8 mouse cellular contexts compared by ENCODE assay signal in the genomic region with DNA sequence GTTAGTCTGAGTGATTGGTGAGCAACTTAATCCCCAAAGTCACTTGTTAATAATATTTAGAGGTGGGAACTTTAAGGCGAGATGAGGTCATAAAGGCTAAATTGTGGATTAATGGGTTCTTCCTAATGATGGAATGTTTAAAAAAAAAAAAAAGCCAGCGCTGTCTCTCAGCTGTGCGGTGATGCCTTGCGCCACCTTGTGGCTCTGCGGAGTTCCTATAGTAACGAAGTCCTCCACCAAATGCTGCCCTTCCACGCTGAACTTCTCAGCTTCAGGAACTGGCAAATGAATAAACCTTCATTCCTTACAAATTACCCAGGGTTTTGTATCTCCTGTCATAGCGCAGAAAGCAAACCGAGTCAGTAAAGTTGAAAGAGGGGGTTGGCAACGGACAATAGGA. TPM values are rescaled to one million over a fixed set of nuclear protein-coding genes. Genes with fewer than 3 reads are reported as not detected.
A peak's percentile ranks its signal among the peaks of the same experiment; 100 is the strongest.
DNase-seq lines count a peak whose midpoint lies in the region; ATAC-seq and TF ChIP-seq lines count a peak whose summit lies in the region.

No protein-coding gene starts in this region.

- no peaks in the 10 kb centered on the region for H3K27me3 ChIP-seq in forebrain, embryonic 13.5 days
- no peaks in the 10 kb centered on the region for H3K27me3 ChIP-seq in forebrain, embryonic 10.5 days (ENCODE audit: poor library complexity, severe bottlenecking)
- no peaks in the 10 kb centered on the region for H3K27me3 ChIP-seq in forebrain, postnatal 0 days (ENCODE audit: insufficient read depth, low read length)
- no peaks in the 10 kb centered on the region for H3K27me3 ChIP-seq in midbrain, embryonic 13.5 days

- H3K27ac ChIP-seq in forebrain, embryonic 13.5 days = no peak overlapping the region
- H3K27ac ChIP-seq in forebrain, embryonic 10.5 days = no peak overlapping the region
- no peak overlapping the region for H3K27ac ChIP-seq in forebrain, postnatal 0 days (ENCODE audit: low read depth, low read length)
- H3K27ac ChIP-seq in midbrain, embryonic 13.5 days = no peak overlapping the region

- 8% methylated on average over 10 of the region's 10 CpGs for WGBS in forebrain, embryonic 13.5 days
- 9% methylated on average over 10 of the region's 10 CpGs for WGBS in forebrain, embryonic 10.5 days
- WGBS in forebrain, postnatal 0 days = 8% methylated on average over 10 of the region's 10 CpGs
- WGBS in midbrain, embryonic 13.5 days = 7% methylated on average over 10 of the region's 10 CpGs

- TF ChIP-seq CTCF in forebrain, postnatal 0 days (IDR thresholded peaks at IDR 0.05; ENCODE audit: low read depth) = peak; percentile 83

- H3K4me1 ChIP-seq in forebrain, embryonic 13.5 days = no peaks in the 10 kb centered on the region
- peaks cover 8% of the 10 kb centered on the region; the same call in 1 of the 2 replicates for H3K4me1 ChIP-seq in forebrain, embryonic 10.5 days
- no peaks in the 10 kb centered on the region for H3K4me1 ChIP-seq in forebrain, postnatal 0 days (ENCODE audit: insufficient read depth)
- H3K4me1 ChIP-seq in midbrain, embryonic 13.5 days (replicated peaks) = no peaks in the 10 kb centered on the region

- no peak overlapping the region for H3K9ac ChIP-seq in forebrain, embryonic 13.5 days
- no peak overlapping the region for H3K9ac ChIP-seq in forebrain, postnatal 0 days
- no peak overlapping the region for H3K9ac ChIP-seq in midbrain, embryonic 13.5 days (replicated peaks)

- H3K4me2 ChIP-seq in forebrain, embryonic 13.5 days = no peak overlapping the region
- no peak overlapping the region for H3K4me2 ChIP-seq in forebrain, postnatal 0 days (ENCODE audit: low read depth)
- H3K4me2 ChIP-seq in midbrain, embryonic 13.5 days (replicated peaks) = no peak overlapping the region

- DNase-seq in forebrain, embryonic 10.5 days (ENCODE audit: extremely low spot score, low spot score) = no peak
- DNase-seq in 416B (ENCODE audit: low read depth) = peak; percentile 49
- peak; percentile 75 for DNase-seq in forebrain, postnatal 0 days
- peak; percentile 17 to 65 for DNase-seq in layer of hippocampus, postnatal 25 days (ENCODE audit: extremely low spot score in 1 of 2, low spot score in 1 of 2)
- peak; percentile 41 for DNase-seq in thymus, postnatal 14 days

- ATAC-seq in forebrain, embryonic 13.5 days = 0 out of 2 replicates have a peak, but pooled peaks have one; percentile 68
- peak; percentile 39 for ATAC-seq in activated CD4-positive, CD25-positive, alpha-beta regulatory T cell, adult 4 months
- ATAC-seq in forebrain, postnatal 0 days = peak; percentile 73; the same call in 1 of the 2 replicates
- peak; percentile 67; the same call in 1 of the 2 replicates for ATAC-seq in midbrain, embryonic 13.5 days

- no peaks in the 10 kb centered on the region for H3K36me3 ChIP-seq in forebrain, embryonic 13.5 days (ENCODE audit: poor library complexity, severe bottlenecking)
- no peaks in the 10 kb centered on the region for H3K36me3 ChIP-seq in forebrain, embryonic 10.5 days (replicated peaks)
- no peaks in the 10 kb centered on the region for H3K36me3 ChIP-seq in forebrain, postnatal 0 days (ENCODE audit: insufficient read depth)
- H3K36me3 ChIP-seq in midbrain, embryonic 13.5 days = no peaks in the 10 kb centered on the region

- H3K4me3 ChIP-seq in forebrain, embryonic 13.5 days = no peak overlapping the region
- no peak overlapping the region for H3K4me3 ChIP-seq in forebrain, embryonic 10.5 days
- no peak overlapping the region for H3K4me3 ChIP-seq in forebrain, postnatal 0 days (ENCODE audit: low read depth, low read length)
- H3K4me3 ChIP-seq in midbrain, embryonic 13.5 days (replicated peaks) = no peak overlapping the region

- no peaks in the 10 kb centered on the region for H3K9me3 ChIP-seq in forebrain, embryonic 13.5 days (replicated peaks)
- no peaks in the 10 kb centered on the region for H3K9me3 ChIP-seq in forebrain, embryonic 10.5 days
- H3K9me3 ChIP-seq in forebrain, postnatal 0 days (ENCODE audit: low read length) = no peaks in the 10 kb centered on the region
- H3K9me3 ChIP-seq in midbrain, embryonic 13.5 days = no peaks in the 10 kb centered on the region

RNA-seq across cellular contexts. Expression of gene Rps29, which starts 27.0 kb away (rescaled TPM):
- polyA plus RNA-seq in forebrain, embryonic 13.5 days (2015; fragmentation: Nextera tagmentation; extraction: Ambion mirVana) = 1,496 and 1,783 TPM in 2 replicates
- polyA plus RNA-seq in forebrain, embryonic 10.5 days (2016; fragmentation: Nextera tagmentation; extraction: Ambion mirVana) = 1,386 and 1,412 TPM in 2 replicates
- 1,000 to 10,000 TPM; 2,273 to 4,022 TPM for polyA plus RNA-seq in activated CD4-positive, CD25-positive, alpha-beta regulatory T cell, adult 4 months (2017; shearing (Covaris generic))
- 333 and 593 TPM in 2 replicates for total RNA-seq in forebrain, postnatal 0 days (2014; rRNA removed)
- 1,372 and 1,968 TPM in 2 replicates for polyA plus RNA-seq in forebrain, postnatal 0 days (2015; fragmentation: Nextera tagmentation; extraction: Ambion mirVana)
- total RNA-seq in layer of hippocampus, postnatal 25 days (2021) = 1,000 to 10,000 TPM; 1,032 to 1,201 TPM
- 1,365 and 1,372 TPM in 2 replicates for polyA plus RNA-seq in midbrain, embryonic 13.5 days (2015; fragmentation: Nextera tagmentation; extraction: Ambion mirVana)

RNA-seq across cellular contexts. Expression of gene Lrr1, which starts 36.6 kb away (rescaled TPM):
- polyA plus RNA-seq in forebrain, embryonic 13.5 days (2015; fragmentation: Nextera tagmentation; extraction: Ambion mirVana) = 25.9 and 26.0 TPM in 2 replicates
- polyA plus RNA-seq in forebrain, embryonic 10.5 days (2016; fragmentation: Nextera tagmentation; extraction: Ambion mirVana) = 37.1 and 41.2 TPM in 2 replicates
- polyA plus RNA-seq in activated CD4-positive, CD25-positive, alpha-beta regulatory T cell, adult 4 months (2017; shearing (Covaris generic)) = 1 to 10 TPM; 1.7 to 4.0 TPM
- total RNA-seq in forebrain, postnatal 0 days (2014; rRNA removed) = 0.71 and 0.85 TPM in 2 replicates
- polyA plus RNA-seq in forebrain, postnatal 0 days (2015; fragmentation: Nextera tagmentation; extraction: Ambion mirVana) = 2.3 and 3.6 TPM in 2 replicates
- total RNA-seq in layer of hippocampus, postnatal 25 days (2021) = not detected
- 9.7 and 11.0 TPM in 2 replicates for polyA plus RNA-seq in midbrain, embryonic 13.5 days (2015; fragmentation: Nextera tagmentation; extraction: Ambion mirVana)

RNA-seq across cellular contexts. Expression of gene Rpl36al, which starts 51.9 kb away (rescaled TPM):
- polyA plus RNA-seq in forebrain, embryonic 13.5 days (2015; fragmentation: Nextera tagmentation; extraction: Ambion mirVana) = 402 and 469 TPM in 2 replicates
- 567 and 576 TPM in 2 replicates for polyA plus RNA-seq in forebrain, embryonic 10.5 days (2016; fragmentation: Nextera tagmentation; extraction: Ambion mirVana)
- 100 to 1,000 TPM; 638 to 650 TPM for polyA plus RNA-seq in activated CD4-positive, CD25-positive, alpha-beta regulatory T cell, adult 4 months (2017; shearing (Covaris generic))
- total RNA-seq in forebrain, postnatal 0 days (2014; rRNA removed) = 194 and 311 TPM in 2 replicates
- 396 and 530 TPM in 2 replicates for polyA plus RNA-seq in forebrain, postnatal 0 days (2015; fragmentation: Nextera tagmentation; extraction: Ambion mirVana)
- total RNA-seq in layer of hippocampus, postnatal 25 days (2021) = 100 to 1,000 TPM; 177 to 208 TPM
- 369 and 374 TPM in 2 replicates for polyA plus RNA-seq in midbrain, embryonic 13.5 days (2015; fragmentation: Nextera tagmentation; extraction: Ambion mirVana)

RNA-seq across cellular contexts. Expression of gene Mgat2, which starts 52.0 kb away (rescaled TPM):
- 28.6 and 29.3 TPM in 2 replicates for polyA plus RNA-seq in forebrain, embryonic 13.5 days (2015; fragmentation: Nextera tagmentation; extraction: Ambion mirVana)
- polyA plus RNA-seq in forebrain, embryonic 10.5 days (2016; fragmentation: Nextera tagmentation; extraction: Ambion mirVana) = 28.3 and 30.9 TPM in 2 replicates
- polyA plus RNA-seq in activated CD4-positive, CD25-positive, alpha-beta regulatory T cell, adult 4 months (2017; shearing (Covaris generic)) = 10 to 100 TPM; 23.3 to 23.5 TPM
- 61.7 and 66.6 TPM in 2 replicates for total RNA-seq in forebrain, postnatal 0 days (2014; rRNA removed)
- polyA plus RNA-seq in forebrain, postnatal 0 days (2015; fragmentation: Nextera tagmentation; extraction: Ambion mirVana) = 49.1 and 50.5 TPM in 2 replicates
- total RNA-seq in layer of hippocampus, postnatal 25 days (2021) = 10 to 100 TPM; 27.4 to 29.6 TPM
- polyA plus RNA-seq in midbrain, embryonic 13.5 days (2015; fragmentation: Nextera tagmentation; extraction: Ambion mirVana) = 32.0 and 35.0 TPM in 2 replicates
